Mouse (Mus musculus) skeletal muscle tissue, adult 2 months (tissue): ENCODE results near the gene Wasf2.
"Not testable (repeated sequence)": the region's sequence is repeated elsewhere in the genome, so short reads cannot be mapped to it uniquely, and the experiment has no call there.

Experiments used
- DNase-seq: peaks from one replicate; pipeline ENCODE4 v3.0.0-alpha.2; 2012; ENCODE audit warnings: low read depth, low spot score

The Wasf2 gene

GRCm38 (mm10) chr4:133129931-133130889 is at the start of gene Wasf2:
Wasf2 (plus strand) TSS chr4:133130505.
- DNase-seq: peak; percentile 96

DNA sequence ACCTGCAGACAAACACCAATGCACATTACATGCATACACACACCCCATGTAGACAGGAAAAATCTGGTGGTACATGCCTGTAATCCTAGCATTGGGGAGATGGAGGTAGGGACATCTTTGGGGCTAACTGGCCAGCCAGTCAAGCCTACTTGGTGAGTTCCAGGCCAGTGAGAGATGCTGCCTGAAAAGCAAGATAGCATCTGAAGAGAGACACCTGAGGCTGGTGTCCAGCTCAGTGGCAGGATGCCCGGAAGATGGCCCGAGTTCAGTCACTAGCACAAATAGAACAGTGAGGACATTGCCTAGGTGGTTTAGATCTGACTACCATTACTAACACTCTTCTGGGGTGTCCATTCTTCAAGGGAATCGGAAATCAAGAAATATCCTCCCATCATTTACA is 49.4 kb upstream of the Wasf2 start:
- no peak for DNase-seq

- no peak for DNase-seq
Observed at GRCm38 (mm10) chr4:133082216-133082773, 48.0 kb upstream of the Wasf2 start.

- DNase-seq: peak; percentile 88
Observed at GRCm38 (mm10) chr4:133083991-133084861, 46.1 kb upstream of the Wasf2 start.

GRCm38 (mm10) chr4:133085011-133085782 is 45.1 kb upstream of the Wasf2 start:
- no peak for DNase-seq

- peak; percentile 73 for DNase-seq
Observed at GRCm38 (mm10) chr4:133085783-133086342, 44.4 kb upstream of the Wasf2 start.

- DNase-seq: no peak
Observed at GRCm38 (mm10) chr4:133087177-133087714, 43.1 kb upstream of the Wasf2 start.

DNA sequence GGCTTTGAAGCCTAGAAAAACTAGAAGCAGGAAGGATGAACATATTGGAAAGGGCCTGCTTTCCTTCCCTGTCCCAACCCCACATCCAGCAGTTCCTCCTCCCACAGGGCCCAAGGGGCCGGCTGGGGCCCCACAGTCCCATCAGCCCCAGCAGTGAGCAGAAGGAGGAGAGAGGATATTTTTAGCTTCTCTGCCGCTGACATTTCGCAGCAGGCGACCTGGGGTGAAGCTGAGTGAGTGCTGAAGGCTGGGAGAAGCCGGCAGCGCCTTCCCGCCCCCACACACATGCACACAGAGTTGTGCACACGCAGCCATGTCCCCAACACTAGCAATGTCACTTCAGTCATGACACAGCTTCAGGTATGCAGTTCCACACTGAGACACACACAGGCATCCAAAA is 42.5 kb upstream of the Wasf2 start:
- DNase-seq: peak; percentile 77

DNA sequence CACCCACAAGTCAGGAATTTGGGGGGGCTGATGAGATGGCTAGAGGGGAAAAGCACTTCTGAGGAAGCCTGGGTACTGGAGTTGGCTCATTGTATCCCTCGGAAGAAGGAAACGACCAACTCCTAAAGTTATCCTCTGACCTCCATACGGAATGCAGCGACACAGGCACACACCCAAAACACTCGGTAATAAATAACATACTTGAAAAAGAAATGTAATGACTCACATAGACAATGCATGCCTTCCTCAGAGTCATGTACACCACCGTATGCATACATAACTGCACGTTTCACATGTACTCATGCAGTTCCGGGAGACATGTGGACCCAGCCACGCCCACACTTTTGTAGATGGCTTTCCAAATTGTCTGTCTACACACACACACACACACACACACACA is 41.0 kb upstream of the Wasf2 start:
- DNase-seq: no peak

DNA sequence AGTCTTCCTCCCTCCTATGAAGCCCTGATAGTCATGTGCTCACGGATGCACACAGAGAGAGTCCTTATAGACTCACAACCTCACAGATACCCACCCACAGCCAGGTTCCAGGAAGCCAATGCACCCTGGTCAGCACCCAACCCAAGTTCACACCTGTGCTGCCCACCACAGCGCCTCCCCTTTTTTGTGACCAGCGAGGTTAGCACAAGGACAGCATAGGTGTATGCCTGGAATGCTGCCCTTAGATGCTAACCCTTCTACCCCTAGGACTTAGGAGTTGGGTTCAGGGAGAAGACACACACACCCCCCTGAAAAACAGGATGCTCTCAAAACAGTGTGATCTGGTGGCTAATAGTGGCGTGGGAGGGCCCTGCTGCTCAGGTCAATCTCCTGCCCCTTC is 40.5 kb upstream of the Wasf2 start:
- no peak for DNase-seq

DNA sequence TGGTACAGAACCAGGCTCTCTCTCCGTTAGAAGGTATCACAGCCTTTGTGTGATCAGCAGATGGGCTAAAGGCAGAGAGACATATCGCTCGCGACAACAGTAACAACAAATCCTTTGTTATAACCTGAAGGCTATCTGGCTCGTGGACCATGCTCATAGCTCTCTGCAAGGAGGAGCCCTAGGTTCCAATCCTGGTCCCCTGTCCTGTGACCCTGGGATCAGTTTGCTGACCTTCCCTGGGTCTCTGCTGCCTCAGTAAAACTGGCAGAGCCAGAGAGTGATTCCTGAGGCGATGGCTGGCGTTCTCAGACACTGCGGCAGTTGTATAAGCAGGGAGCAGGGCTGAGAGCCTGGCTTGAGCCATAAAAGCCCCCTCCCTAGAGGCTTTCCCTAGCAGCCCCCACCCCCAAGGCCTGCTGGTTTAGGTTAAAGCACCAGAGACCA is 40.0 kb upstream of the Wasf2 start:
- no peak for DNase-seq

DNA sequence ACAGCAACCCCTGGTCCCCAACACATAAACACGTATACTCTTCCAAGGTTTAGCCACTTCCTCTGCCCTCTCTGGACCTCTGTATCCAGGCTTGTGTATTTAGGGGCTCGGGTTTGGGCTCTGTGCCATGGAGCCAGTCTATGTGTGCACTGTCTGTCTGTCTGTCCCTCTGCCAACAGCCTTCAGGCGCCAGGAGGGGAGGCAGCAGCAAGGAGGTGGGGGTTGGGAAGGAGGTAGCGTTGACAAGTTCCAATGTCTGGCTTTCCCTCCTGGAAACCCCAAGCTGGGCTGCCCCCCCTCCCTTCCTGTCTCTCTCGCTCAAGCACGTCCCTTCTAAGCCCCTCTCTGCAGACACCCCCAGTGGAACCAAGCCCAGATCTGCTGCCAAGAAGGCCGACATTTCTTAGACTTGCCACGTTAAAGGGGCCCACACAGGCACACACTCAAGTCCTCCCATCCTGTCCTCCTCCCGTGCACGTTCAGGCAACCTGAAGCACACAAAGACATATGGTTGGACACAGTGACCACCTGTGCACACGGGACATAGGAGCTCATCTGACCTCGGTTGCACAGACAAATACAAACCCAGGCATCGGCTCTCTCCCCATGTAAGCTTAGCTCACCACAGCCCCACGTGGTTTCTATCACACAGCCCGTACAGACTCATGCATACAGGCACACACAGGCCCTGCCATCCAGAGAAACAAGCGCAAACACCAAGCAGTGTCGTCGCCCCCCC is 39.4 kb upstream of the Wasf2 start:
- no peak for DNase-seq

DNA sequence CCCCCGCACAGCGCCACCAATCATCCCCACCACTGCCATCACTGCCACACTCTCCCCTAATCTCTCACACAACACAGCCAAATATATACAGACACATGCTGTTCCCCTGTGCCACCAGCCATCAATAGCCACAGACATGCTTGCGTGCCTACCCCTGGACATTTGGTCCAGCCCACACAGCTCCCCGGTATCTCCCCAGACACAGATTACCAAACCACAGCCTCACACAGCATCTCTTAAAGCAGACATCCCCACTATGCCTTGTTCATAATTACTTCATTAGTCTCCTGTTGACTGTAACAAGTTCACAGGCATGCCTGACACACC is 38.9 kb upstream of the Wasf2 start:
- no peak for DNase-seq

- DNase-seq: no peak
Observed at GRCm38 (mm10) chr4:133092453-133092901, 37.8 kb upstream of the Wasf2 start.

- no peak for DNase-seq
Observed at GRCm38 (mm10) chr4:133093056-133093455, 37.2 kb upstream of the Wasf2 start.

DNA sequence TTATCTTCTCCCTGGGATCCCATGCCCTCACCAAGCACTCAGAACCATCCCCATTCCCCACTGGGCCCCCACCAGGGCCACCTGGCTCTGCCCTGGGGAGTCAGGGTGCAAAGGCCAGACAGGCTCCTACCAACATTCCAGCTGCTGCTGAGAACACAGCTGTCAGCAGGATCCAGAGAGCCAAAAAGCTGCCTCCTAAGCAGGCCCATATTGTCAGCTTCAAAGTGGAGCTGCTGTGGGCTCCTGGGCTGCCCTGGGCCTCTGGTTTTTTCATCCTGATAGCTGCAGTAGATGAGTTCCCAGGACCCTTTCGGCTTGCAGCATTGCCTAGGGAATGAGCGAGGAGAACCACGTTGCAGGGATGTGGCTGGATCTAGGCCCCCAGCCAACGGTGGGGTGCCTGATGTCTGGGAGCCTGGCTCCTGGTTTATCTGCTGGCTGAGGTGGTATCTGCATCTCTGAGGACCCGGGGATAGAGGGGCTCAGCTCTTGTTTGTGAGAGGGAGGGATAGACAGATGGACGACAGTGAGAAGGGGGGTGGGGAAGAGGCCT is 36.7 kb upstream of the Wasf2 start:
- no peak for DNase-seq

DNA sequence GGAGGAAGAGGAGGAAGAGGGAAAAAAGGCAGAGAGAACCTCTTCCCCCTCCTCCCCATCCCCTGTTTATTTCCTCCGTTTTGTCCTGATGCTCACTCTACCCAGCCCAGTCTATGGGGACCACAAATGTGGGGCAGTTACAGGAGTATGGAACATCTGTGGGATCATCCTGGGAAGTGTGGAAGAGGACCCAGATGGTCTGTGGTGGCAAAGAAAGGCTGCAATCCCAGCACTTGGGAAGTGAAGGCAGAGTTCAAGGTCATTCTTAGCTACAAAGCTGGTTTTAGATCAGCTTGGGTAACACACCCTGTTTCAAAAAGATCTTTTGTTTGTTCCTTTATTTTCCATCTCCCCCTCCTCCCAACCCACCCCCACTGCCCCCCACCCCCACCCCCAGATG is 36.0 kb upstream of the Wasf2 start:
- no peak for DNase-seq

DNA sequence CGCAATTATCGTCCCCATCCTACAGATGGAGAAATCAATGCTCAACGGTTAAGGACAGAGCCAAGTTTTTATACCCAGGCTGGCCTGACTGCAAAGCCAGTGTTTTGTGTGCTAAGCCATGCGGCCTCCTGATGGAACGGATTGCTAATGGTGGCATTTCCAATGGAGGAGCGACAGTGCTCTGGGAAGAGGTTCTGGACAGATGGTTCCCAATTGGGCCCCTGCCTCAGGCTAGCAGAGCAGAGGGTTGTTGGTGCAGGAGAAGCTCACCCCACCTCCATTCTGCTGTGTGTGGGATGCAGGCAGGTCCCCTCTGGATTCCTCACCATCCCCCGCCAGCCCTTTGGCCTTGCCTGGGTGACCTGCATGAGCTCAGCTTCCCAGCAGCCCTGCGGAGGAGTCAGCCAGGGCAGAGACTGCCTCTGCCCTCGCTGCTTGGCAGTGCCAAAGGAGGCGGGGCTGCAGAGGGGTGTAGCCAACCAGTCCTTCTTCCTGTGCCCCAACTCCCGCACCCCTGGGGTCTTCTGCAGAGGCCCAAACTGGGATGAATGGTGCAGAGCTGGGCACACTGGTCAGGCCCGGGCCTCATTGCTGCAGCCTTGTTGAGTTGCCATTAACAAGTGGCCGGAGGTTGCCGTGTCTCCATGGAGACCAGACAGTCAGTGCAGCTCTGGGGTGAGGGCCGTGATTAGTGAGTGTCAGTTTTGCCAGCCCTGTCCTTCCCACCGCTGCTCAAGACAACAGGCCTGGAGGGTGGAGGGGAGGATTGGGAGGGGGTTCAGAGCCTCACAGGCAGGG is 35.2 kb upstream of the Wasf2 start:
- peak; percentile 87 for DNase-seq

DNA sequence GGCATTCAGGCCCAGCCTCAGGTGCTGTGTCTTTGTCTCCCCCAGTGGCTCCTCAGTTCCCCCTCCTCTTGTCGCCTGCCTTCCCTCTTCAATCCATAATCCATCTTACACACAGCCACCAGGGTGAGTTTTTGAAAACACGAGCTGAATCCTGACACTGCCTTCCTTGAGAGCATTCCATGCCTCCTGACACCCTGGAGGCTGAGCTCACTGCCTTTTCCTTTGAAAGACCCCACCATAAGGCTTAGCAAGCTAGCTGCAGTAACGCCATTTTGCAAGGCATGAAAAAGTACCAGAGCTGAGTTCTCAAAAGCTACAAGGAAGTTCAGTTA is 34.6 kb upstream of the Wasf2 start:
- DNase-seq: not testable (repeated sequence)
